Mouse (Mus musculus): Measurements from ENCODE around the gene Ralgapa2.

DNA sequence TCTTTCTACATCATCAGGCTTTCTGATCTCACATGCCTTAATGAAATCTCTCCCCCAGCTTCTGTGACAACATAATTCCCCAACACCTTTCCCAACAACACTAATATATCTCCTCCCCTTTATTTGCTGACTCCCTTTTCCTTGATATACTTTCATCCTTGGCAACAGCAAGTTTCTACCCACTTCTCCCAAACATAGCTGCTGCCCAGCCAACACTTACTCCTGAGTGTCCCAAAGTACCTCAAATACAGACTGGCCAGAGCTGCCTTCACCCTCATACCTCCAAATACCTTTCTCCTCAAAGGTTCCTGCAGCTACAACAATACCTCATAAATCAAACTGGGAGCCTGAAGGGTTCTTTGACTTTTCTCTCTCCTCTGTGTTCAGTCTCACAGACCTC, 29.3 kb downstream of the Ralgapa2 start:
- TF ChIP-seq CTCF (IDR thresholded peaks at IDR 0.05; ENCODE audit: borderline replicate concordance, insufficient read depth, low read length) (no peak), POLR2A (IDR thresholded peaks at IDR 0.05; ENCODE audit: low read depth, low read length) (no peak)
